Mouse (Mus musculus) kidney, adult 2 months (tissue): ENCODE measurements at regions not wholly inside any gene's neighbourhood (a gene's known extent, or its start where the extent isn't known, plus 50 kb on each side); places are given as distances from the start of the nearest gene placed in this dataset.

Experiments
- CTCF ChIP-seq: fragments of 200-500 bp; conservative IDR thresholded peaks from 2 replicates; pipeline ENCODE4 v1.5.1; 2011; ENCODE audit warnings: low read depth, mild to moderate bottlenecking, control low read depth, low read length, moderate library complexity, mixed read lengths; ENCODE audit not compliant: insufficient read depth, insufficient read length
- POLR2A ChIP-seq: fragments of 200-500 bp; IDR thresholded peaks from one replicate; pipeline ENCODE4 v1.6.1; 2011; ENCODE audit warnings: low read depth, low read length, control low read depth

GRCm38 (mm10) chr3:35332534-35333272 lies 421.2 kb upstream of the Atp11b start:
- TF ChIP-seq CTCF (no peak), POLR2A (no peak)
